Mouse (Mus musculus): ENCODE data around the gene Mapt. TPM values are rescaled to one million over a fixed set of nuclear protein-coding genes. Genes with fewer than 3 reads are reported as not detected.

Mapt gene
- total and polyA plus RNA-seq, 2 experiments from 2014 or later: 673 to 1,377 TPM

DNA sequence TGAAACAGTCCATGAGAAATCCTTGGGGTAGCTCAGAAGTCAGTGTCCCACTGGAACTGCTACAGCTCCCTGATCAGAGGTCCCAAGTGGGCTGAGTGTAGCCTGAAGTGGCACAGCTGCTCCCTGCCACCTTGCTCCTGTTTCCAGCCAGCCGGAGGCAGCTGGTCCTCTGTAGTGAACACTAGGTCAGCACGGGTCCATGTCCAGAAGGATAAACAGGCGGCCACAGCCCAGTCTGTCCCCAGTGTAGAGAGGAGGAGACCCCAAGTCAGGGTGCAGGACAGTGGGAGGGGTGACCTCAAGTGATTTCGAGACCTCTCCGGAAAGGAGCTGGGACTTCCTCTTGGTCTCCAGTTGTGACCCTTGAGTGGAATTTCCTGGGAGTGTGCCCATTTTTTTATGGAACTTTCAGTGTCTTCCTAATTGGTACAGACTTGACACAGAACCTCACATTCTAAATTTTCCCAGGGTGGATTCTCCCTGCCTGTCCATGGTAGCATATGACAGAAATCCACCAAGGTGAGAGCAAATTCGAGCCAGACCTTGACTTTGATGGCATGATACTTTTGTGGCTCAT lies 16.0 kb downstream of the Mapt start:
- DNase-seq (ENCODE audit: low spot score): no peak
- H3K27ac ChIP-seq (ENCODE audit: low read depth, low read length): no peak overlapping the region
- no peak for TF ChIP-seq CTCF (IDR thresholded peaks at IDR 0.05)

DNA sequence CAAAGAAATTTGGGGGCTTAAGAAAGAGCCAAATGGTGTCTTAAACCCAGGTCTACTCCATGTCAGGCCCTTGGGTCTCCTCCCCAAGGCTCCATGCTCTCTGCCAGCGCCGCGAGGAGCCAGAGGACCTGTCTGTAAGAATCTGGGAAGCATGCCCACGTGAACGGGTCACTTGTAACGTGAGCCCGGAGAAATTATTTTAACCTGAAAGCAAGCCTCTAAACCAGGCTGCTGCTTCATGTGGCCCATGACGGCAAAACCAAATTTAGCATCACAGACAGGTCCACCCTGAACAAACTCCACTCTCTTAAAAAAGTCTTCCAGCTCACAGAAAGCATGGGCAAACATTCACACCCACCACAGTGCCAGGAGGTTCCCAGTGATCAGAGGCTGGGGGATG lies 18.2 kb downstream of the Mapt start:
- WGBS: 87% methylated on average over 8 of the region's 8 CpGs
- Histone ChIP-seq H3K4me1 (ENCODE audit: insufficient read depth, low read length) (peaks cover 8% of the 10 kb centered on the region; the same call in 1 of the 2 replicates), H3K27ac (ENCODE audit: low read depth, low read length) (no peak overlapping the region), H3K9ac (replicated peaks; ENCODE audit: low read length, poor library complexity, severe bottlenecking) (no peak overlapping the region), H3K9me3 (ENCODE audit: low read length) (no peaks in the 10 kb centered on the region), H3K4me3 (ENCODE audit: low read depth, low read length) (no peak overlapping the region), H3K36me3 (ENCODE audit: insufficient read depth, low read length) (no peaks in the 10 kb centered on the region), H3K27me3 (ENCODE audit: insufficient read depth, low read length) (no peaks in the 10 kb centered on the region), H3K4me2 (ENCODE audit: low read depth, low read length, poor library complexity, severe bottlenecking) (no peak overlapping the region)
- no peak for DNase-seq (ENCODE audit: low spot score)
- no peak for ATAC-seq (ENCODE audit: low FRiP score)
- no peak for TF ChIP-seq CTCF (IDR thresholded peaks at IDR 0.05)

More for the DNA sequence above, 16.0 kb downstream of the Mapt start:
- Histone ChIP-seq H3K4me2 (ENCODE audit: low read depth, low read length, poor library complexity, severe bottlenecking) (no peak overlapping the region; the same call in 1 of the 2 replicates), H3K4me3 (ENCODE audit: low read depth, low read length) (no peak overlapping the region), H3K9ac (replicated peaks; ENCODE audit: low read length, poor library complexity, severe bottlenecking) (no peak overlapping the region), H3K4me1 (ENCODE audit: insufficient read depth, low read length) (peaks cover 8% of the 10 kb centered on the region; the same call in 1 of the 2 replicates), H3K9me3 (ENCODE audit: low read length) (no peaks in the 10 kb centered on the region), H3K27me3 (ENCODE audit: insufficient read depth, low read length) (no peaks in the 10 kb centered on the region), H3K36me3 (ENCODE audit: insufficient read depth, low read length) (no peaks in the 10 kb centered on the region)
- 75% methylated on average over 6 of the region's 6 CpGs for WGBS
- no peak for ATAC-seq (ENCODE audit: low FRiP score)

DNA sequence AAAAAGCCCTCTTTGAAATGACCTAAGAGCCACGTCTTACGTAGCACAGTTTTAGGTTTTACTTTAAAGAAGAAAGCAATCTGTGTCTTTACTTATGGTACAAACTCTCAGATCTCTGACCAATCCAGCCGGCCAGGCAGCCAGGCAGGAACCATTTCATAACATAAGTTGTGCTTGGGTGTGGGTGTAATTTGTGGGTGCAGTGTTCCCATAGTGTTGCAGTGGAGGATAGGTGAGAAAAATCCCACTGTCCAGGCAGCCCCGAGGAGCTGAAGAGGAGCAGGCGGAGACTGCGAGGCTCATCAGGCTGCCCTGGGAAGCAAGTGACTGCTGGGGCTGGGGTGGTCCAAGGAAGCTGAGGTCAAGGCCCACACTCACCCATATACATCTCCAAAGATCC lies 19.9 kb downstream of the Mapt start:
- Histone ChIP-seq H3K9ac (replicated peaks; ENCODE audit: low read length, poor library complexity, severe bottlenecking) (no peak overlapping the region), H3K9me3 (ENCODE audit: low read length) (no peaks in the 10 kb centered on the region), H3K36me3 (ENCODE audit: insufficient read depth, low read length) (no peaks in the 10 kb centered on the region), H3K27me3 (ENCODE audit: insufficient read depth, low read length) (no peaks in the 10 kb centered on the region), H3K4me1 (ENCODE audit: insufficient read depth, low read length) (peaks cover 8% of the 10 kb centered on the region; the same call in 1 of the 2 replicates), H3K4me3 (ENCODE audit: low read depth, low read length) (no peak overlapping the region), H3K27ac (ENCODE audit: low read depth, low read length) (no peak overlapping the region), H3K4me2 (ENCODE audit: low read depth, low read length, poor library complexity, severe bottlenecking) (no peak overlapping the region)
- DNase-seq (ENCODE audit: low spot score) (no peak), ATAC-seq (ENCODE audit: low FRiP score) (no peak)
- TF ChIP-seq CTCF (IDR thresholded peaks at IDR 0.05): no peak
- WGBS: 83% methylated on average over 6 of the region's 6 CpGs

DNA sequence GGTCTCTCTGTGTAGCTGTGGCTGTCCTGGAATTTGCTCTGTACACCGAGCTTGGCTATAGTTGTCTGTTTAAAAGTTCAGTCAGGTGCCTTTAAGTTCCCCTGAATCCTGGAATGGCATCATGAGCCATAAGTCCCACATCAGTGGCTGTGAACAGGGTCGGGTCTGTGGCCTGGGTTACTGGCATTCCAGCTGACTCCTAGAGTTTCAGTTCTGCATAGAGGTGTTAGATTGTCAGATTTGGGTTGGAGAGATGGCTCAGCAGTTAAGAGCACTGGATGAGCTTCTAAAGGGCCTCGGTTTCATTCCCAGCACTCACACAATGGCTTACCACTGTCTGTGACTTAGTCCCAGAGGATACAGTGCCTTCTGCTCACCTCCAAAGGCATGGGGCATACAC lies 20.9 kb downstream of the Mapt start:
- Histone ChIP-seq H3K27ac (ENCODE audit: low read depth, low read length) (no peak overlapping the region), H3K9ac (replicated peaks; ENCODE audit: low read length, poor library complexity, severe bottlenecking) (no peak overlapping the region), H3K4me2 (ENCODE audit: low read depth, low read length, poor library complexity, severe bottlenecking) (no peak overlapping the region), H3K4me3 (ENCODE audit: low read depth, low read length) (no peak overlapping the region), H3K36me3 (ENCODE audit: insufficient read depth, low read length) (no peaks in the 10 kb centered on the region), H3K27me3 (ENCODE audit: insufficient read depth, low read length) (no peaks in the 10 kb centered on the region), H3K4me1 (ENCODE audit: insufficient read depth, low read length) (0 out of 2 replicates have a peak, but pooled peaks cover under 1% of the 10 kb centered on the region), H3K9me3 (ENCODE audit: low read length) (no peaks in the 10 kb centered on the region)
- DNase-seq (ENCODE audit: low spot score) (no peak), ATAC-seq (ENCODE audit: low FRiP score) (no peak)
- no peak for TF ChIP-seq CTCF (IDR thresholded peaks at IDR 0.05)
- 78% methylated on average over 3 of the region's 3 CpGs for WGBS

DNA sequence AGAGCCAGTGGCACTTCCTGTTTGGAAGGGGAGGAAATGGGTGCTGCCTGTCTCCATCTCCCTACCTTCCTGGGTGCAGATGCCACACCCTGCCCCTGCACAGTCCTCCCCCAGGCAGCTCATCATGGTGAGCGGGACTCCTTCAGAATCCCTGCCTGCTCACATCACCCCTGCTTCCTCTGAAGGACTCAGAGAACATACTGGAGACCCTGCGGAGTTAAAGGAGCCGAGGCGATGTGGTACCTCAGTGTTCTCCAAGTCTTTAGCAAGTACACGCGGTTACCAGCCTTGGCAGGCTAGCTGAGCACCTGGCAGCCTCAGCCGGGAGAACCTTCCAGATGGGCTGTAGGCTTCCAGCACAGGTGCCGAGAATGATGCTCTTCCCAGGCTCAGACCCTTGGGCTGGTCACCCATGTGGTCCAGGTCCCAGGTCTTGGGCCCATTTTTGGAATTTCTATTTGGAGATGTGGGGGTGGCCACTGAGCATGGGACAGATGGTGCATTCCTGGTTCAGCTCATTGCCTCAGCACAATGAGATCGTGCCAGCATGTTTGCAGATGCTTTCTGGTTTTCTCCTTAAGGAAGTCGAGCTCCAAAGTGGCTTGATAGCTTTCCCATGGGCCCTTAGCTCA lies 23.3 kb downstream of the Mapt start:
- no peaks in the 10 kb centered on the region for H3K4me1 ChIP-seq (ENCODE audit: insufficient read depth, low read length)

DNA sequence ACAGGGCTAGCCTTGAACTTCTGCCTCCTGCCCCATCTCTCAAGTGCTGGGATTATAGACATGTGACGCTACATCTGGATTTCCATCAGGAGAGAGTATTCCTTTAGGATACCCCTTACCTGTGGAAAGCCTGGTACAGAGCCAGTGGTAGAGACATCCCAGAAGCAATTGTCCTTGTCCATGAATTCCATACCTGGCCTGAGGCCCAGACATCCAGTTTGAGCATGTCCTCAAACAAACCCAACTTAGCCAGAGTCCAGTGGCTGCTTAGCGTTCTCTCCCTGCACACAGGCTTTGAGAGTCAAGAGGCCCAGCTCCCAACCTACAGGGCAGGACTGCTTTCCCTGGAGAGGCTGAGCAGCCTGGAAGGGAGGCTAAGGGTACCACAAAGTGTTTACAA lies 25.0 kb downstream of the Mapt start:
- TF ChIP-seq CTCF (IDR thresholded peaks at IDR 0.05): no peak
- Histone ChIP-seq H3K4me3 (ENCODE audit: low read depth, low read length) (no peak overlapping the region), H3K27me3 (ENCODE audit: insufficient read depth, low read length) (no peaks in the 10 kb centered on the region), H3K9me3 (ENCODE audit: low read length) (no peaks in the 10 kb centered on the region), H3K4me2 (ENCODE audit: low read depth, low read length, poor library complexity, severe bottlenecking) (no peak overlapping the region), H3K27ac (ENCODE audit: low read depth, low read length) (no peak overlapping the region), H3K36me3 (ENCODE audit: insufficient read depth, low read length) (0 out of 2 replicates have a peak, but pooled peaks cover under 1% of the 10 kb centered on the region), H3K4me1 (ENCODE audit: insufficient read depth, low read length) (no peaks in the 10 kb centered on the region), H3K9ac (replicated peaks; ENCODE audit: low read length, poor library complexity, severe bottlenecking) (no peak overlapping the region)
- DNase-seq (ENCODE audit: low spot score) (no peak), ATAC-seq (ENCODE audit: low FRiP score) (no peak)
- WGBS: 95% methylated on average over 2 of the region's 2 CpGs

More for the DNA sequence above, 23.3 kb downstream of the Mapt start:
- Histone ChIP-seq H3K27me3 (ENCODE audit: insufficient read depth, low read length) (no peaks in the 10 kb centered on the region), H3K4me2 (ENCODE audit: low read depth, low read length, poor library complexity, severe bottlenecking) (no peak overlapping the region), H3K27ac (ENCODE audit: low read depth, low read length) (no peak overlapping the region), H3K4me3 (ENCODE audit: low read depth, low read length) (no peak overlapping the region), H3K9ac (replicated peaks; ENCODE audit: low read length, poor library complexity, severe bottlenecking) (no peak overlapping the region), H3K9me3 (ENCODE audit: low read length) (no peaks in the 10 kb centered on the region), H3K36me3 (ENCODE audit: insufficient read depth, low read length) (no peaks in the 10 kb centered on the region)
- DNase-seq (ENCODE audit: low spot score) (no peak), ATAC-seq (ENCODE audit: low FRiP score) (no peak)
- WGBS: 84% methylated on average over 10 of the region's 10 CpGs
- TF ChIP-seq CTCF (IDR thresholded peaks at IDR 0.05): no peak

Measured in midbrain, postnatal 0 days (tissue).